Mouse (Mus musculus): ENCODE measurements around the gene Tnfrsf9.

- TF ChIP-seq CTCF (IDR thresholded peaks at IDR 0.05; ENCODE audit: control insufficient read depth, insufficient read depth, insufficient read length) (no peak), USF1 (IDR thresholded peaks at IDR 0.05; ENCODE audit: low read depth) (no peak), MYOD1 (IDR thresholded peaks at IDR 0.05; ENCODE audit: control insufficient read depth, insufficient read length, low read depth) (no peak), MYOG (IDR thresholded peaks at IDR 0.05; ENCODE audit: control insufficient read depth, extremely low read depth, insufficient read length) (no peak), FOSL1 (IDR thresholded peaks at IDR 0.05; ENCODE audit: insufficient read depth, low read length, poor library complexity, severe bottlenecking) (no peak), MAX (IDR thresholded peaks at IDR 0.05) (no peak)
These were observed 26.5 kb upstream of the Tnfrsf9 start for GRCm38 (mm10) chr4:150887903-150888302.
